Mouse (Mus musculus): Measurements from ENCODE around the gene Rnf113a2. TPM values are rescaled to one million over a fixed set of nuclear protein-coding genes. Genes with fewer than 3 reads are reported as not detected.

Rnf113a2 gene
- total RNA-seq, 1 experiment from 2014 or later: 42.5 TPM

- ATAC-seq (ENCODE audit: extremely low read depth, insufficient number of reproducible peaks, low FRiP score, poor library complexity, severe bottlenecking): no peak
Measured at GRCm38 (mm10) chr12:84404541-84404940, 12.5 kb upstream of the Rnf113a2 start.

- ATAC-seq (ENCODE audit: extremely low read depth, insufficient number of reproducible peaks, low FRiP score, poor library complexity, severe bottlenecking): no peak
Measured at GRCm38 (mm10) chr12:84407259-84407658, 9.7 kb upstream of the Rnf113a2 start.

GRCm38 (mm10) chr12:84407874-84408818 is 8.8 kb upstream of the Rnf113a2 start:
- peak; percentile 84 for ATAC-seq (ENCODE audit: extremely low read depth, insufficient number of reproducible peaks, low FRiP score, poor library complexity, severe bottlenecking)

GRCm38 (mm10) chr12:84408819-84409507 is 8.0 kb upstream of the Rnf113a2 start, which contains the start of the genes Entpd5 and Bbof1:
Entpd5 (minus strand) TSS chr12:84409029.
Bbof1 (plus strand) TSS chr12:84409071.
- ATAC-seq (ENCODE audit: extremely low read depth, insufficient number of reproducible peaks, low FRiP score, poor library complexity, severe bottlenecking): peak; percentile 77

GRCm38 (mm10) chr12:84417605-84417922 is 568 bp downstream of the Rnf113a2 start:
- ATAC-seq (ENCODE audit: extremely low read depth, insufficient number of reproducible peaks, low FRiP score, poor library complexity, severe bottlenecking): no peak

GRCm38 (mm10) chr12:84423990-84424389 is 7.0 kb downstream of the Rnf113a2 start:
- no peak for ATAC-seq (ENCODE audit: extremely low read depth, insufficient number of reproducible peaks, low FRiP score, poor library complexity, severe bottlenecking)

GRCm38 (mm10) chr12:84429825-84430224 is 12.8 kb downstream of the Rnf113a2 start:
- no peak for ATAC-seq (ENCODE audit: extremely low read depth, insufficient number of reproducible peaks, low FRiP score, poor library complexity, severe bottlenecking)

GRCm38 (mm10) chr12:84438697-84439096 is 21.7 kb downstream of the Rnf113a2 start:
- ATAC-seq (ENCODE audit: extremely low read depth, insufficient number of reproducible peaks, low FRiP score, poor library complexity, severe bottlenecking): no peak

GRCm38 (mm10) chr12:84442526-84442925 is 25.5 kb downstream of the Rnf113a2 start:
- no peak for ATAC-seq (ENCODE audit: extremely low read depth, insufficient number of reproducible peaks, low FRiP score, poor library complexity, severe bottlenecking)

- no peak for ATAC-seq (ENCODE audit: extremely low read depth, insufficient number of reproducible peaks, low FRiP score, poor library complexity, severe bottlenecking)
Measured at GRCm38 (mm10) chr12:84447386-84447785, 30.4 kb downstream of the Rnf113a2 start.

GRCm38 (mm10) chr12:84448181-84448580 is 31.2 kb downstream of the Rnf113a2 start:
- no peak for ATAC-seq (ENCODE audit: extremely low read depth, insufficient number of reproducible peaks, low FRiP score, poor library complexity, severe bottlenecking)

GRCm38 (mm10) chr12:84449887-84450286 is 32.9 kb downstream of the Rnf113a2 start:
- no peak for ATAC-seq (ENCODE audit: extremely low read depth, insufficient number of reproducible peaks, low FRiP score, poor library complexity, severe bottlenecking)

GRCm38 (mm10) chr12:84450351-84450717 is 33.3 kb downstream of the Rnf113a2 start:
- no peak for ATAC-seq (ENCODE audit: extremely low read depth, insufficient number of reproducible peaks, low FRiP score, poor library complexity, severe bottlenecking)

GRCm38 (mm10) chr12:84450718-84451646 is 34.0 kb downstream of the Rnf113a2 start, which contains the start of the genes Aldh6a1 and Lin52:
Aldh6a1 (minus strand) TSS chr12:84451004.
Lin52 (plus strand) TSS chr12:84451422.
- peak; percentile 92 for ATAC-seq (ENCODE audit: extremely low read depth, insufficient number of reproducible peaks, low FRiP score, poor library complexity, severe bottlenecking)

- ATAC-seq (ENCODE audit: extremely low read depth, insufficient number of reproducible peaks, low FRiP score, poor library complexity, severe bottlenecking): no peak
Measured at GRCm38 (mm10) chr12:84451801-84452200, 34.8 kb downstream of the Rnf113a2 start.

- no peak for ATAC-seq (ENCODE audit: extremely low read depth, insufficient number of reproducible peaks, low FRiP score, poor library complexity, severe bottlenecking)
Measured at GRCm38 (mm10) chr12:84456911-84457310, 39.9 kb downstream of the Rnf113a2 start.

GRCm38 (mm10) chr12:84459845-84460244 is 42.8 kb downstream of the Rnf113a2 start:
- no peak for ATAC-seq (ENCODE audit: extremely low read depth, insufficient number of reproducible peaks, low FRiP score, poor library complexity, severe bottlenecking)

GRCm38 (mm10) chr12:84461416-84461815 is 44.4 kb downstream of the Rnf113a2 start:
- no peak for ATAC-seq (ENCODE audit: extremely low read depth, insufficient number of reproducible peaks, low FRiP score, poor library complexity, severe bottlenecking)

GRCm38 (mm10) chr12:84462856-84463255 is 45.9 kb downstream of the Rnf113a2 start:
- ATAC-seq (ENCODE audit: extremely low read depth, insufficient number of reproducible peaks, low FRiP score, poor library complexity, severe bottlenecking): no peak

All from neutrophil, adult 5-6 weeks (primary cell).